Mouse (Mus musculus): ENCODE measurements at regions not wholly inside any gene's neighbourhood (a gene's known extent, or its start where the extent isn't known, plus 50 kb on each side); places are given as distances from the start of the nearest gene placed in this dataset.
A peak's percentile ranks its signal among the peaks of the same experiment; 100 is the strongest.

- no peaks in the 10 kb centered on the region for H3K36me3 ChIP-seq
- no peak overlapping the region for H3K27ac ChIP-seq (replicated peaks)
- ATAC-seq (ENCODE audit: extremely low read depth, insufficient number of reproducible peaks, low FRiP score, low TSS enrichment): no peak
- no peak overlapping the region for H3K4me2 ChIP-seq
- no peak overlapping the region for H3K9ac ChIP-seq
- H3K4me3 ChIP-seq: no peak overlapping the region
- no peaks in the 10 kb centered on the region for H3K27me3 ChIP-seq (replicated peaks)
- H3K9me3 ChIP-seq: no peaks in the 10 kb centered on the region
- WGBS: 86% methylated on average over 6 of the region's 6 CpGs
- no peaks in the 10 kb centered on the region for H3K4me1 ChIP-seq
Observed at GRCm38 (mm10) chr16:63351511-63352125, 497.5 kb downstream of the Pros1 start.

DNA sequence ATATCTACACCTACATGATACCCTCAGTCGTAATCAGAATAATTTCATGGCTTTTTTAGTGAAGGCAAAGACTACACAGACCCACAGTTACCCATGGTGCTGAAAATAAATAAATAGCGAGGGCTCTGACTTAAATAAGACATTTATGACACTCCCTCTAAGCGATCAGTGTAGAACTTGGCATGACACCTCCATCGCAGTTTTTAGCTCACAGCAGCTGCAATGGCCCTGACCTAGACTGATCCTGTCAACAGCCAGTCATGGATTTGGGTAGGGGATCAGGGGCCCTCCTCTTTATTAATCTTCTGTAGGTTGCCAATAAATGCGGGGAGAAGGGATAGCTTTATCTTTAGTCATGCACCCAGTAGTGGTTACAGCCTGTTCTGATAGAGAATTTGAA, 494.1 kb downstream of the Epha3 start:
- no peaks in the 10 kb centered on the region for H3K4me1 ChIP-seq
- ATAC-seq (ENCODE audit: extremely low read depth, insufficient number of reproducible peaks, low FRiP score, low TSS enrichment): no peak
- H3K9me3 ChIP-seq: no peaks in the 10 kb centered on the region
- no peak overlapping the region for H3K9ac ChIP-seq
- H3K27me3 ChIP-seq (replicated peaks): no peaks in the 10 kb centered on the region
- no peaks in the 10 kb centered on the region for H3K36me3 ChIP-seq
- WGBS: 75% methylated on average over 5 of the region's 5 CpGs
- no peak overlapping the region for H3K27ac ChIP-seq (replicated peaks)
- no peak overlapping the region for H3K4me2 ChIP-seq
- H3K4me3 ChIP-seq: no peak overlapping the region

DNA sequence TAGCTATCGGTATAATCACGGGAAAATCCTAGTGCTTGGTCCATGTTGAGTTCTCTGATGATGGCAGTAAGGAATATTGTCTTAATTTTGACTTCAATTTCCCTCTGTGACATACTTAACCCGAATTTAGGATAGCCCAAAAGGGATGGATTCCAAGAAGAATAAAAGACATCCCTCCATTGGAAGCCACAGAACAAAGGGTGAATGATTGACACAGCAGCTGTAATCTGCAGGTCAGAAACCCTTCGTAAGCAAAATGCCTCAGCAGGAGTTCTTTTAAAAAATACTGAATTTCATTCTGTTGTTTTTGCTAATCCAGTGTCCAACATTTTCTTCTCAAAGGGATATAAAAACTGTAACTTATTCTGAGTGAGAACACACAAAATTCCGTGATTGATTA, 492.7 kb downstream of the Epha3 start:
- H3K27me3 ChIP-seq (replicated peaks): no peaks in the 10 kb centered on the region
- H3K27ac ChIP-seq (replicated peaks): no peak overlapping the region
- H3K4me1 ChIP-seq: no peaks in the 10 kb centered on the region
- no peaks in the 10 kb centered on the region for H3K36me3 ChIP-seq
- H3K4me2 ChIP-seq: no peak overlapping the region
- WGBS: 63% methylated on average over 5 of the region's 5 CpGs
- H3K9me3 ChIP-seq: no peaks in the 10 kb centered on the region
- ATAC-seq (ENCODE audit: extremely low read depth, insufficient number of reproducible peaks, low FRiP score, low TSS enrichment): no peak
- no peak overlapping the region for H3K9ac ChIP-seq
- H3K4me3 ChIP-seq: no peak overlapping the region

DNA sequence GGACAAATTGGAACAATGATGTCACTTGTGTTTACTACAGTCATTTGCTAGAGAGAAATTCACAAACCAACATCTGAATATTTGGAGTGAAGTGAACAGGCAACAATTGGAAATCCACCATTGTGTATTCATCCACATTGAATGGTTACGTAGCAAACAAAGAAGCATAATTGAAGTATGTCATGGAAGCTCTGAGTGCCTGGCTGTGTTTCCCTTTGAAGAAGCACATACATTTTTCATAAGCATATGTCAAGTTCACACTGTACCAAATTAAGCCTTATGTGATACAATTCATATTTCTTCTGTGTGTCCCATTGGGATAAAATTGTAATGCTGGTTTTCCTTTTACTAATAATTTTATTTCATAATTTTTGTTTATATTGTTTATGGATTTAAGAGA, 459.0 kb downstream of the Epha3 start:
- Histone ChIP-seq H3K4me3 (no peak overlapping the region), H3K36me3 (no peaks in the 10 kb centered on the region), H3K4me1 (no peaks in the 10 kb centered on the region), H3K27ac (replicated peaks) (no peak overlapping the region), H3K27me3 (replicated peaks) (no peaks in the 10 kb centered on the region), H3K9me3 (no peaks in the 10 kb centered on the region), H3K4me2 (no peak overlapping the region), H3K9ac (no peak overlapping the region)
- ATAC-seq (ENCODE audit: extremely low read depth, insufficient number of reproducible peaks, low FRiP score, low TSS enrichment): no peak
- 89% methylated on average over 1 of the region's 1 CpGs for WGBS

- Histone ChIP-seq H3K36me3 (no peaks in the 10 kb centered on the region), H3K9ac (no peak overlapping the region), H3K9me3 (no peaks in the 10 kb centered on the region), H3K4me1 (no peaks in the 10 kb centered on the region), H3K27ac (replicated peaks) (no peak overlapping the region), H3K27me3 (replicated peaks) (no peaks in the 10 kb centered on the region), H3K4me2 (no peak overlapping the region), H3K4me3 (no peak overlapping the region)
- ATAC-seq (ENCODE audit: extremely low read depth, insufficient number of reproducible peaks, low FRiP score, low TSS enrichment): no peak
- WGBS: 83% methylated on average over 1 of the region's 1 CpGs
Observed at GRCm38 (mm10) chr16:63412656-63413055, 451.3 kb downstream of the Epha3 start.

- Histone ChIP-seq H3K9me3 (no peaks in the 10 kb centered on the region), H3K9ac (no peak overlapping the region), H3K4me3 (no peak overlapping the region), H3K27ac (replicated peaks) (no peak overlapping the region), H3K4me1 (no peaks in the 10 kb centered on the region), H3K27me3 (replicated peaks) (no peaks in the 10 kb centered on the region), H3K4me2 (0 out of 2 replicates have a peak overlapping the region, but pooled peaks have one; percentile 22), H3K36me3 (no peaks in the 10 kb centered on the region)
- 46% methylated on average over 4 of the region's 4 CpGs for WGBS
- ATAC-seq (ENCODE audit: extremely low read depth, insufficient number of reproducible peaks, low FRiP score, low TSS enrichment): no peak
Observed at GRCm38 (mm10) chr16:63452301-63452700, 411.7 kb downstream of the Epha3 start.

DNA sequence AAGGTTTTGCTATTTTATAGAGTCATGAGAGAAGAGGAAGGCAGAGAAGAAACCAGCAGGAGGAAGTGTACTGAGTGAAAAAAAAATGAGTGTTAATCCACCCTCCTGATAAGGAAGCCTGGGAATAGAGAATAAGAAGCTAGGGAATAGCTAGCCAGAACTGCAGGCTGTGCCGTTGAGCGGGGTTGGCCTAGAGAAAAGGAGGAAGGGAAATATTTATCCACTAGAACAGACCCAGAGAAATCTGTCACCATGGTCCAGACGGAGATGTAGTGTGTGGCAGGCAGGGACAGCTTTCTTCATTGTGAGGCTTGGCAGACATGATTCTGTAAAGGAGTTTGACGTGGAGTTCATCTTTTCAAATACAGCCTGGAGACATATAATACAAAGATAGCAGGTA, 397.4 kb downstream of the Epha3 start:
- H3K9ac ChIP-seq: no peak overlapping the region
- ATAC-seq (ENCODE audit: extremely low read depth, insufficient number of reproducible peaks, low FRiP score, low TSS enrichment): no peak
- 18% methylated on average over 4 of the region's 4 CpGs for WGBS

GRCm38 (mm10) chr16:63468851-63469250, 395.1 kb downstream of the Epha3 start:
- Histone ChIP-seq H3K27me3 (replicated peaks) (no peaks in the 10 kb centered on the region), H3K4me2 (no peak overlapping the region), H3K27ac (replicated peaks) (no peak overlapping the region), H3K4me3 (no peak overlapping the region), H3K36me3 (no peaks in the 10 kb centered on the region), H3K4me1 (peaks cover 10% of the 10 kb centered on the region; the same call in 1 of the 2 replicates), H3K9me3 (no peaks in the 10 kb centered on the region), H3K9ac (no peak overlapping the region)
- 71% methylated on average over 1 of the region's 1 CpGs for WGBS
- no peak for ATAC-seq (ENCODE audit: extremely low read depth, insufficient number of reproducible peaks, low FRiP score, low TSS enrichment)

More for the DNA sequence above, 397.4 kb downstream of the Epha3 start:
- H3K27me3 ChIP-seq (replicated peaks): no peaks in the 10 kb centered on the region
- no peak overlapping the region for H3K4me2 ChIP-seq
- H3K4me1 ChIP-seq: peaks cover 10% of the 10 kb centered on the region; the same call in 1 of the 2 replicates
- no peak overlapping the region for H3K27ac ChIP-seq (replicated peaks)
- no peaks in the 10 kb centered on the region for H3K36me3 ChIP-seq
- no peaks in the 10 kb centered on the region for H3K9me3 ChIP-seq
- no peak overlapping the region for H3K4me3 ChIP-seq

Measured in heart, embryonic 13.5 days (tissue).